Mouse (Mus musculus): ENCODE measurements around the gene Pigh. TPM values are rescaled to one million over a fixed set of nuclear protein-coding genes. Genes with fewer than 3 reads are reported as not detected.

Pigh gene
- polyA plus RNA-seq, 1 experiment from 2014 or later, result 11.4 TPM

DNA sequence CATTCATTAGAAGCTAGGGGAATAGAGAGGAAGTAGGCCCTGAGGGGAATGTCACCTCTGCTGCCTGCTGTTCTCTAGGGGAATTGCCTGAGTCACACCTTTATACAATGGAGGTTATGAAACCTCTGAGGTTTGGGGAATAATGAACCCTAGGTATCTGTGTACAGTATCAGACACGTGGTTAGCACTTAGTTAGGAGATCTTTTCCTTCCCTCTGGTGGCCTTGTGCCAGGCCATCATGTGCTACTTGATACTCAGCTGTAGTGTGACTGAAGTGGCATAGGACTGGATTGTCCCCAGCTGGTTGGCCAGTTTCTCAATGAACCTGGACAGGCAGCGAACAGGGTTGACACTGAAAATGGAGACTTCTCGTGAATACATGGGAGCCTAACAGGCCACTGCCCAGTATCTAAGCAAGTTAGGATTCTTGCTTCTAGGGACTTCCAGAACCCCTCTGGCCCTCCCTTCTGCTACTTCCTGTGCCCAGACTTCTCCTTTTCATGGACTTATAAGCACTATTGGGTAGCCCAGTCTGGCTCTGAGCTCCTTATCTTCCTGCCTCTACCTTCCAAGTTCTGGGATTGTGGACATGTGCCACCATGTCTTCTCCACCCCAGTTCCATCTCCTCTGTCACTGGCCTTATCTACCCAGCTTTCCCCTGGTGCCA lies 38.8 kb downstream of the Pigh start:
- no peaks in the 10 kb centered on the region for H3K36me3 ChIP-seq (ENCODE audit: inconsistent target)
- no peak overlapping the region for H3K4me3 ChIP-seq (ENCODE audit: inconsistent target)
- WGBS (ENCODE audit: missing documents), result 36% methylated on average over 3 of the region's 3 CpGs
- no peak overlapping the region for H3K27ac ChIP-seq
- no peaks in the 10 kb centered on the region for H3K79me2 ChIP-seq (ENCODE audit: inconsistent target)

DNA sequence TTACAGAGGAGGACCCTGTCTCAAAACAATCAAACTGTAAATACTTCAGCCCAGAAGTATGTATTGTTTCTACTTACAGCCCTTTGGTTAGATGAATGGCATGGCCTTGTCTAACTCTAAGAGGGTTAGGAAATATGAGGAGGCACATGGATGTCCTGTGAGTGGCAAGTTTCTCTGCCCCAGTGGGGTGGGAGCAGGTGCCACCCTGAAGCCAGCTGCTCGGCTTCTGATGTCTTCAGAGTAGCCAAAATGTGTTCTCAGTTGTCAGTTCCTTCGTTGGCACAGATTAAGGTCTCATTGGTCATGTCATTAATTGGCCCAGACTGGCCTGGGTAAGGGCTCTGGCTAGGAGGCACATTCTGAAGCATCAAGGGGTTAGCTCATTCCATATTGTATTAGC lies 39.6 kb downstream of the Pigh start:
- Histone ChIP-seq H3K4me3 (ENCODE audit: inconsistent target) (no peak overlapping the region), H3K79me2 (ENCODE audit: inconsistent target) (no peaks in the 10 kb centered on the region), H3K36me3 (ENCODE audit: inconsistent target) (no peaks in the 10 kb centered on the region), H3K27ac (no peak overlapping the region)
- WGBS (ENCODE audit: missing documents), result 97% methylated on average over 2 of the region's 2 CpGs

DNA sequence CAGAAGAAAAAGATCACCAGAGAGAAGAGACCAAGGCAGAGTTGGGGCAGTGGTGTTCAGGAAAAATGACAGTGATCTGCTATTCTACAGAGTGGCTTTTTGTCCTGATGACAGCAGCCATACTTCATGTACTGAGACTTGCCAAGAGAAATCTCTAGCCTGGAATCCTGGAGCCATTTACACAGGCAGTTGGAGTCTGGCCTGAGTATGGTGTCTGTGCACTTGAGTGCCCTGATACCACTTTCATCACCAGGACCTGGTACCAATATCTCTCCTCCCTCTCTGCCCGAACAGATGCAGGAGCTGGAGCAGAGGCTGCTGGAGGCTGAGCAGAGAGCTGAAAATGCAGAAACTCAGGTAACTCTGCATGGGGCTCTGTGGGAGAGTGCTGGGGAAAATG lies 40.6 kb downstream of the Pigh start:
- Histone ChIP-seq H3K4me3 (ENCODE audit: inconsistent target) (no peak overlapping the region), H3K27ac (no peak overlapping the region), H3K36me3 (ENCODE audit: inconsistent target) (no peaks in the 10 kb centered on the region), H3K79me2 (ENCODE audit: inconsistent target) (no peaks in the 10 kb centered on the region)
- WGBS (ENCODE audit: missing documents), result 82% methylated on average over 1 of the region's 1 CpGs

GRCm38 (mm10) chr12:79047203-79047602 lies 42.2 kb downstream of the Pigh start:
- Histone ChIP-seq H3K36me3 (ENCODE audit: inconsistent target) (no peaks in the 10 kb centered on the region), H3K27ac (no peak overlapping the region), H3K79me2 (ENCODE audit: inconsistent target) (no peaks in the 10 kb centered on the region), H3K4me3 (ENCODE audit: inconsistent target) (no peak overlapping the region)
- 94% methylated on average over 7 of the region's 7 CpGs for WGBS (ENCODE audit: missing documents)

- H3K79me2 ChIP-seq (ENCODE audit: inconsistent target), result no peaks in the 10 kb centered on the region
- WGBS (ENCODE audit: missing documents), result 84% methylated on average over 6 of the region's 6 CpGs
These were observed 43.3 kb downstream of the Pigh start for GRCm38 (mm10) chr12:79046171-79046570.

GRCm38 (mm10) chr12:79044668-79045067 lies 44.8 kb downstream of the Pigh start:
- no peak overlapping the region for H3K27ac ChIP-seq
- no peaks in the 10 kb centered on the region for H3K36me3 ChIP-seq (ENCODE audit: inconsistent target)
- WGBS (ENCODE audit: missing documents), result 92% methylated on average over 8 of the region's 8 CpGs
- no peak overlapping the region for H3K4me3 ChIP-seq (ENCODE audit: inconsistent target)
- no peaks in the 10 kb centered on the region for H3K79me2 ChIP-seq (ENCODE audit: inconsistent target)

More at GRCm38 (mm10) chr12:79046171-79046570, 43.3 kb downstream of the Pigh start:
- no peak overlapping the region for H3K4me3 ChIP-seq (ENCODE audit: inconsistent target)
- no peaks in the 10 kb centered on the region for H3K36me3 ChIP-seq (ENCODE audit: inconsistent target)
- no peak overlapping the region for H3K27ac ChIP-seq

- H3K27ac ChIP-seq, result no peak overlapping the region
These were observed 48.0 kb downstream of the Pigh start for GRCm38 (mm10) chr12:79041436-79041835.

GRCm38 (mm10) chr12:79040201-79040827 lies 49.1 kb downstream of the Pigh start:
- 96% methylated on average over 11 of the region's 11 CpGs for WGBS (ENCODE audit: missing documents)

More at GRCm38 (mm10) chr12:79041436-79041835, 48.0 kb downstream of the Pigh start:
- Histone ChIP-seq H3K36me3 (ENCODE audit: inconsistent target) (no peaks in the 10 kb centered on the region), H3K4me3 (ENCODE audit: inconsistent target) (no peak overlapping the region), H3K79me2 (ENCODE audit: inconsistent target) (no peaks in the 10 kb centered on the region)

GRCm38 (mm10) chr12:79039708-79040107 lies 49.7 kb downstream of the Pigh start:
- Histone ChIP-seq H3K79me2 (ENCODE audit: inconsistent target) (no peaks in the 10 kb centered on the region), H3K27ac (no peak overlapping the region), H3K36me3 (ENCODE audit: inconsistent target) (no peaks in the 10 kb centered on the region), H3K4me3 (ENCODE audit: inconsistent target) (no peak overlapping the region)
- WGBS (ENCODE audit: missing documents), result 85% methylated on average over 8 of the region's 8 CpGs

More at GRCm38 (mm10) chr12:79040201-79040827, 49.1 kb downstream of the Pigh start:
- Histone ChIP-seq H3K36me3 (ENCODE audit: inconsistent target) (no peaks in the 10 kb centered on the region), H3K27ac (no peak overlapping the region), H3K4me3 (ENCODE audit: inconsistent target) (no peak overlapping the region), H3K79me2 (ENCODE audit: inconsistent target) (no peaks in the 10 kb centered on the region)

DNA sequence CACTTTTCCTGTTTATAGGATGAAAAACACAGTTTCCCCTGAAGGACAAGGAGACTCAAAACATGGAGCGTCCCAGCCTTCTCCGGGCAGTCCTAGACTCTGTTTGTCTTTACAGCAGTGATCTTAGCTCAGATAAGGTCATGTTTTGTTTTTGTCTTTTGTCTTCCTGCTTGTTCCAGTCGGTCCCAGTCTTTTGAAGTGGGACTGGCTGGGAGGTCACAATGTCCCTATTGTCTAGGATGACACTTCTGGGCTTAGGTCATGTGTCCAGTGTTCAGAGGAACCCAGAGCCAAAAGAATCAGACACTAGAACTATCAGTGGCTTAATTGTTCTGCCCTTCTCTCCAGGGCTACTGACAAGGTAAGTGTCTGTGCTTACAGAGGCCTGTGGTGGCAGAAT lies 54.1 kb downstream of the Pigh start:
- Histone ChIP-seq H3K36me3 (ENCODE audit: inconsistent target) (no peaks in the 10 kb centered on the region), H3K79me2 (ENCODE audit: inconsistent target) (no peaks in the 10 kb centered on the region), H3K4me3 (ENCODE audit: inconsistent target) (no peak overlapping the region), H3K27ac (no peak overlapping the region)
- 59% methylated on average over 3 of the region's 3 CpGs for WGBS (ENCODE audit: missing documents)

DNA sequence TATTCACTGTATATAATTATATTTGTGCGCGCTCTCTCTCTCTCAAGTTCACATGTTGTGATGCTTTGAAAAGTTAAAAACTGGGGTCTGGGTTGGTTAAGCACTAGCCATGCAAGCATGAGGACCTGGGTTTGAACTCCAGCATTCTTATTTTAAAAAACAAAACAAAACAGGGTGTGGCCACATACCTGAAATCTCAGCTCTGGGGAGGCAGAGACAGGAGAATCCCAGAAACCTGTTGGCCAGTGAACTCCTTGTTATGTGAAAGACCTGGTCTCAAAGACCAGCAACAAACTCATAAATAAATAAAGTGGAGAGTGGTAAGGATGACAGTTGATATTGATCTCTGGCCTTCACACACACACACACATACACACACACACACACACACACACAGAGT lies 55.1 kb downstream of the Pigh start:
- H3K36me3 ChIP-seq (ENCODE audit: inconsistent target), result no peaks in the 10 kb centered on the region

More for the DNA sequence above, 55.1 kb downstream of the Pigh start:
- Histone ChIP-seq H3K79me2 (ENCODE audit: inconsistent target) (no peaks in the 10 kb centered on the region), H3K4me3 (ENCODE audit: inconsistent target) (no peak overlapping the region), H3K27ac (no peak overlapping the region)
- WGBS (ENCODE audit: missing documents), result 89% methylated on average over 2 of the region's 2 CpGs

Other genes starting within 250 kb of the Pigh start
- 98.6 to 157 TPM (median 145 TPM) in 3 replicates for gene Atp6v1d, start 228.0 kb downstream of the Pigh start, polyA plus RNA-seq (2018)
- 56.0 to 93.1 TPM (median 62.6 TPM) in 3 replicates for gene Eif2s1, start 227.8 kb downstream of the Pigh start, polyA plus RNA-seq (2018)
- not detected in 3 replicates for gene Plek2, start 182.7 kb downstream of the Pigh start, polyA plus RNA-seq (2018)
- 32.1 to 68.0 TPM (median 36.0 TPM) in 3 replicates for gene Tmem229b, start 82.0 kb downstream of the Pigh start, polyA plus RNA-seq (2018)
- 0.03 to 0.05 TPM in 2 of 3 replicates, not detected in the other for gene Plekhh1, start 60.5 kb downstream of the Pigh start, polyA plus RNA-seq (2018)
- 0.67 to 0.85 TPM in 2 of 3 replicates, not detected in the other for gene Arg2, start 41.1 kb upstream of the Pigh start, polyA plus RNA-seq (2018)
- gene Vti1b, start 83.0 kb upstream of the Pigh start, polyA plus RNA-seq (2018), result 93.6 to 122 TPM (median 107 TPM) in 3 replicates
- gene Rdh11, start 102.6 kb upstream of the Pigh start, polyA plus RNA-seq (2018), result 15.3 to 17.6 TPM (median 16.1 TPM) in 3 replicates
- gene Rdh12, start 119.3 kb upstream of the Pigh start, polyA plus RNA-seq (2018), result 0.07 to 0.20 TPM in 2 of 3 replicates, not detected in the other
- 21.8 to 46.4 TPM (median 21.9 TPM) in 3 replicates for gene Zfyve26, start 206.7 kb upstream of the Pigh start, polyA plus RNA-seq (2018)
- 0.41 to 1.3 TPM (median 1.3 TPM) in 3 replicates for gene Rad51b, start 207.6 kb upstream of the Pigh start, polyA plus RNA-seq (2018)

All from macrophage (primary cell).